In genomic region chr1:24222231-24222630, GRCm38 (mm10) we compare ENCODE assay signal across 27 mouse cellular contexts. TPM values are rescaled to one million over a fixed set of nuclear protein-coding genes. Genes with fewer than 3 reads are reported as not detected.
"Had no signal": no experiment of that assay in that cellular context is flagged by ENCODE, and none has a peak within 500 bp of the region (broad histone marks: within the 10 kb centered on the region; RNA-seq: fewer than 3 reads in every experiment).

No protein-coding gene starts in this region.

- H3K4me1 ChIP-seq: intestine, embryonic 15.5 days; liver, embryonic 13.5 days; liver, embryonic 15.5 days had no signal

- H3K27ac ChIP-seq: heart, embryonic 10.5 days; hindbrain, embryonic 10.5 days; hindbrain, embryonic 12.5 days; hindbrain, embryonic 14.5 days; intestine, embryonic 15.5 days; layer of hippocampus, adult 2 months; left cerebral cortex, adult 2 months; limb, embryonic 10.5 days; limb, embryonic 12.5 days; liver, embryonic 13.5 days; liver, embryonic 15.5 days had no signal

- DNase-seq: gastrocnemius, postnatal 10 days; gastrocnemius, postnatal 25 days; heart, adult 18-20 months; heart, postnatal 10 days; heart, postnatal 4 days; kidney, adult 18-20 months; kidney, adult 8-10 months; kidney, postnatal 10 days; kidney, postnatal 25 days; kidney, postnatal 4 days; liver; liver, embryonic 13.5 days; liver, postnatal 0 days had no signal

- H3K27me3 ChIP-seq: heart, embryonic 12.5 days; hindbrain, embryonic 12.5 days; intestine, embryonic 15.5 days; limb, embryonic 12.5 days; liver, embryonic 13.5 days; liver, embryonic 15.5 days had no signal

- H3K4me3 ChIP-seq: heart, embryonic 10.5 days; heart, embryonic 12.5 days; hindbrain, embryonic 10.5 days; hindbrain, embryonic 12.5 days; intestine, embryonic 15.5 days; layer of hippocampus, adult 2 months; left cerebral cortex, adult 2 months; limb, embryonic 10.5 days; limb, embryonic 12.5 days; liver, embryonic 13.5 days; liver, embryonic 15.5 days had no signal

RNA-seq across cellular contexts. Expression of gene Col9a1, which starts 44.8 kb away (rescaled TPM):
- total RNA-seq: granulocyte monocyte progenitor cell, adult 5-6 weeks; heart, adult 8-10 months had no signal
- polyA plus RNA-seq: inflammation-experienced regulatory T-cells, adult 6 months had no signal
